Mouse (Mus musculus): ENCODE measurements around the gene Scgb2b15.
"Not testable (repeated sequence)": the region's sequence is repeated elsewhere in the genome, so short reads cannot be mapped to it uniquely, and the experiment has no call there.

Scgb2b15 gene

DNA sequence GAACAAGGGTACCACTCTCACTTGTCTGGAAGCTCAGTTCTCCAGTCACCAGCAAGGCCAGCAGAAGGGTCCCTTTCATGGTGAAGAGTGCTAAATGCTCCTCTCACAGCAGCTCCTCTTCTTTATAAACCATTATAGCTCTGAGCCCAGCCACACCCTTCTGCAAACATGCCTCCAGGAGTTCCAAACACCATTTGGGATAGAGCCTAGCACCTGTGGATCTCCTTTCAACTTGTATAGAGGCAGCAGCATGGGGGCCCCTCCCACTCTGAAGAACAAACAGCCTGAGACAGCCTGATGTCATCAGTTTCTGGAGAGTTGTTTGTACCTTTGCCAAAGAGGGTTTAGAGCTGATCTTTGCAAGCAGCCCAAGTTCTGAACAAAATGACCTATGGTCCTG is at the start of gene Scgb2b15:
TSS of gene Scgb2b15 (minus strand) at position 101 of the 400 bp plus-strand sequence.
- not testable (repeated sequence) for DNase-seq

DNA sequence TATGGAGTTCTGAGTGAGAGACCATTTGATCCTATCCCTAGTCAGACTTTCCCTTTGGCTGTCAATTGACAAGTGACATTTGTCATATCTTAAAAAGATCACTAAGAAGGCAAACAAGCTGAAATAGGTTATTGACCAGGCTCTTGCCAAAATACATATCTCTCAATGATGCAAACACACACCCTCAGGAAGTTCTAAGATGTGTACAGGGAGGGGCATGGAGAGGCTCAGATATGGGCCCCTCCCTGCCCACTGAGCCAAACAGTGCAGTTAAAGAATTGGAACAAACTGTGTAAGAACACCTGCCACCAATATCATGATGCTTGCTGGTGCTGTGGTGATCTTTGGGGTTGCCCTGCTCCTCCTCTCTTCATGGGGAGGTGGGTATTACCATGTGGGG is 6.8 kb upstream of the Scgb2b15 start, which contains the start of gene Scgb1b15:
TSS of gene Scgb1b15 (plus strand) at position 301 of the 400 bp plus-strand sequence.
- DNase-seq, result not testable (repeated sequence)

Data from kidney, postnatal 14 days (tissue).